Mouse (Mus musculus): ENCODE data around the gene Slc37a4. TPM values are rescaled to one million over a fixed set of nuclear protein-coding genes. Genes with fewer than 3 reads are reported as not detected.
"Not testable (repeated sequence)": the region's sequence is repeated elsewhere in the genome, so short reads cannot be mapped to it uniquely, and the experiment has no call there.

The Slc37a4 gene
- polyA plus RNA-seq, 1 experiment: 9.4 TPM

DNA sequence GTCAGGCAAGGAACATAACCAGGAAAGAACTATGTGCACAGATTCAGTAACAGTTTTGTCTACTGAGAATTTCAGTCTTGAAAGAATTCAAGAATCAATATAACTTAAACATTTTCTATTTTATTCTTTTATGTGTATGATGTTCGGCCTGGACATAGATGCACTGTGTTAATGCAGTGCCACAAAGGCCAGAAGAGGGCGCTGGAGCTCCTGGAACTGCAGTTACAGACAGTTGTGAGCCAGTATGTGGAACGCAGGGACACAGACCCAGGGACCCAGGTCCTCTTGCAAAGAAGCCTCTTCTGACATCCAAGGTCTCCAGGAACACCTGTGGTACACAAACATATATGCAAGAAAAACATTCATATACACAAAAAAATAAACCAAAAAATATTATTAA, 32.2 kb upstream of the Slc37a4 start:
- H3K4me3 ChIP-seq (ENCODE audit: insufficient read depth, low read length): no peak overlapping the region
- H3K4me1 ChIP-seq (ENCODE audit: control insufficient read depth, insufficient read depth, low read length): no peaks in the 10 kb centered on the region
- H3K27ac ChIP-seq (ENCODE audit: insufficient read depth, low read depth, low read length): no peak overlapping the region
- TF ChIP-seq POLR2A (IDR thresholded peaks at IDR 0.05; ENCODE audit: borderline replicate concordance, low read depth, low read length) (no peak), CTCF (IDR thresholded peaks at IDR 0.05; ENCODE audit: low read depth, low read length) (peak; percentile 32; the same call in 1 of the 2 replicates)

DNA sequence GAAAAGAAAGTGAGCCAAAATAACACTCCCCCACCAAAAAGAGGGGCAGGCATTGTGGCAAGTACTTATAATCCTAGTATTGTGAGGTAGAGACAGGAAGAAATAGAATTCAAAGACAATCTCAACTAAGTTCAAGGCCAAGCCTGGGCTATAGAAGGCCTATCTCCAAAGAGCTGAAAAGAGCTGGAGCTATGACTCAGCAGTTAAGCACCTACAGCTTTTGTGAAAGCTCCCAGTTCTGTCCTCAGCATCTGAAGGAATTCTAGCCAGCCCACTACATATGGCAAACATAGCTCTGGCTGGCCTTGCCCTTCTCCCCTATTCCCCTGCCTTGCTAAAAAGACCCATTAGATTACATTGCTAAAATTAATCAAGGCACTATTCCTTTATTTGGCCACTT, 23.3 kb upstream of the Slc37a4 start:
- Histone ChIP-seq H3K27ac (ENCODE audit: insufficient read depth, low read depth, low read length) (no peak overlapping the region), H3K4me3 (ENCODE audit: insufficient read depth, low read length) (no peak overlapping the region), H3K4me1 (ENCODE audit: control insufficient read depth, insufficient read depth, low read length) (peaks cover 11% of the 10 kb centered on the region)
- no peak for TF ChIP-seq POLR2A (IDR thresholded peaks at IDR 0.05; ENCODE audit: borderline replicate concordance, low read depth, low read length)
- TF ChIP-seq CTCF (IDR thresholded peaks at IDR 0.05; ENCODE audit: low read depth, low read length): no peak

DNA sequence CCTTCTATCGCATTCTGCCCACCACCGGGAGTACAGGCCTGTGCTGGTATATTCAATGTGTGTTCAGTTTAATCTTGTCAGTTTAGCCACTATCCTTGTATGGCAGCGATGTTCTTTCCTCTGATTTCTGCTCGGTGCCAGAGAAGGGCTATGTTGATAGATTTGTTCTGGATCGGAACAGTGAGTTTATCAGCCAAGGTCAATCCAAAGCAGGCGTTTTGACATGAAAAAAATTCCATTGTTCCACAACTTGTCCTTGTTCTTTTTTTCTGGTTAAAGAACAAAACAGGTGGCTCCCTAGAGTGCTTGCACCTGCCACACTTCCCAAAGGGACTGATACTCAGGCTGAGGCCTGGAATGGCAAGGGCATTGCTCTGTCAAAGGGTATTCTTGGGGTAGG, 20.5 kb upstream of the Slc37a4 start:
- H3K4me3 ChIP-seq (ENCODE audit: insufficient read depth, low read length): no peak overlapping the region
- peaks cover 16% of the 10 kb centered on the region for H3K4me1 ChIP-seq (ENCODE audit: control insufficient read depth, insufficient read depth, low read length)
- no peak for TF ChIP-seq CTCF (IDR thresholded peaks at IDR 0.05; ENCODE audit: low read depth, low read length)
- no peak for TF ChIP-seq POLR2A (IDR thresholded peaks at IDR 0.05; ENCODE audit: borderline replicate concordance, low read depth, low read length)
- H3K27ac ChIP-seq (ENCODE audit: insufficient read depth, low read depth, low read length): no peak overlapping the region

DNA sequence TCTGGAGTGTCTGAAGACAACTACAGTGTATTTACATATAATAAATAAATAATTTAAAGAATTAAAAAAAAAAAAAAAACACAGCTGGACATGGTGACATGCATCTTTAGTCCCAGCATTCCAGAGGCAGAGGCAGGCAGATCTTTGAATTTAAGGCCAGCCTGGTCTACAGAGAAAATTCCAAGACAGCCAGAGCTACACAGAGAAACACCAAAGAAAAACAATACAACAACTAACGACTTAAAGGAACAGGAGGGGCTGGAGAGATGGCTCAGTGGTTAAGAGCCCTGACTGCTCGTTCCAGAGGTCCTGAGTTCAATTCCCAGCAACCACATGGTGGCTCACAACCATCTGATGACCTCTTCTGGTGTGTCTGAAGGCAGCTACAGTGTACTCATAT, 19.3 kb upstream of the Slc37a4 start:
- not testable (repeated sequence) for H3K4me3 ChIP-seq (ENCODE audit: insufficient read depth, low read length); H3K27ac ChIP-seq (ENCODE audit: insufficient read depth, low read depth, low read length)
- H3K4me1 ChIP-seq (ENCODE audit: control insufficient read depth, insufficient read depth, low read length): peaks cover 16% of the 10 kb centered on the region

DNA sequence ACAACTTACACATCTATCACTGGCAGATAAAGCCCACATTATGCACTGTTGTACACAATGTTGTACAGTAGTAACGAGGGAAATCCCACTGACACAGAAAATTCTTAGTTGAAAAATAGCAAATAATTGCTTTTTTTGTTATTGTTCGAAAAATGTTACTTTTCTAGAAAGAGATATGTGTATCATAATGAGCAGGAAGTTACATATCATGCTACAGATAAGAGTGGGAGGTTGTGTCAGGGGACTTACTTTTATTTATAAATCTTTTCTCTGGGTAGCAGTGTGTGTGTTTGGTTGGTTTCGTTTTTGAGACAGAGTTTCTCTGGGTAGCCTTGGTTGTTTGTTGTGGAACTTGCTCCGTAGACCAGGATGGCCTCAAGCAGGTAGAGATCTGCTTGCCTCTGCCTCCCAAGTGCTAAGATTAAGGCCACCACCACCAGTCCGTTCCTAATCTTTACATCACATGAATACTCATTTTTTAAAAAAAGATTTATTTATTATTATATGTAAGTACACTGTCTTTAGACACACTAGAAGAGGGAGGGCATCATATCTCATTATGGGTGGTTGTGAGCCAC, 18.4 kb upstream of the Slc37a4 start:
- H3K4me1 ChIP-seq (ENCODE audit: control insufficient read depth, insufficient read depth, low read length): peaks cover 16% of the 10 kb centered on the region
- H3K27ac ChIP-seq (ENCODE audit: insufficient read depth, low read depth, low read length): peak overlapping the region; percentile 53; the same call in 1 of the 2 replicates
- H3K4me3 ChIP-seq (ENCODE audit: insufficient read depth, low read length): peak overlapping the region; percentile 96
- TF ChIP-seq CTCF (IDR thresholded peaks at IDR 0.05; ENCODE audit: low read depth, low read length) (no peak), POLR2A (IDR thresholded peaks at IDR 0.05; ENCODE audit: borderline replicate concordance, low read depth, low read length) (no peak)

DNA sequence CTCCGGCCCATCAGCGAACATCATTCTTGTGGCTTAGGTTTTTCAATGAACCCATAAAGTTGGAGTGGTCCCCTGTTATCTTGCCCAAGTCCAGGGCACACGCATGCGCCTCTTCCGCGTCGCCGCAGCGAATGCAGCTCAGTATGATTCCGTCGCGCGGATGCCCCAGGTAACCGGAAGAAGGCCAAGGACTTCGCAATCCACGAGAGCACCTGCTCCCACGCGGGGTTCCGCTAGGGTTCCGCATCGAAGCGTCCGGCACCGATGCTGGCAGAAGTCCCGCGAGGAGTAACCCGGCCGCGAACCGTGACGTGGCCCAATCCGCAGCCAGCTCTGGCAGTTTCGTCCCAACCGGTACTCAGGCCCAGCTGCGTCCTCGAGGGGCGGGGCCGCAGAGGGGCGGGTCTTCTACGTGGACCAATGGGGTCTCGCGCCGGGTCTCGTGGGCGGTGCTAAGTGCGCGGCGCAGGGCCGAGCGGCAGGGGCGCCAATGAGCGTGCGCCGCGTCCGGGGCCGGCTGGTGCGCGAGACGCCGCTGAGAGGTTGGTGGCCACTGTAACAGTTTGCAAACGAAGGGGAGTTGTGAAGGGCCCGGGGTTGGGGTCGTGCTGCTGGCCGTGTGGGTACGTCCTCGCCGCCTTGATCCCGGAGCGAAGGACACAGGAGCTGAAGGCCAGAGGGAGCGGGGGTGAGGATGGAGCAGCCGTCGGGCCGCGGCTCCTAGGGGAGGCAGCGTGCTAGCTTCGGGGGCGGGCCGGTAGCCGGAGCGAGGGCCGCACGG, 17.4 kb upstream of the Slc37a4 start, which contains the start of gene Hyou1:
Gene Hyou1 (plus strand): TSS at position 437 of the 781 bp plus-strand sequence.
- H3K27ac ChIP-seq (ENCODE audit: insufficient read depth, low read depth, low read length): peak within 1 kb of the TSS; percentile 53
- H3K4me3 ChIP-seq (ENCODE audit: insufficient read depth, low read length): peak within 1 kb of the TSS; percentile 96
- TF ChIP-seq CTCF (IDR thresholded peaks at IDR 0.05; ENCODE audit: low read depth, low read length) (no peak), POLR2A (IDR thresholded peaks at IDR 0.05; ENCODE audit: borderline replicate concordance, low read depth, low read length) (no peak)
- peaks cover 9% of the 10 kb centered on the region for H3K4me1 ChIP-seq (ENCODE audit: control insufficient read depth, insufficient read depth, low read length)

DNA sequence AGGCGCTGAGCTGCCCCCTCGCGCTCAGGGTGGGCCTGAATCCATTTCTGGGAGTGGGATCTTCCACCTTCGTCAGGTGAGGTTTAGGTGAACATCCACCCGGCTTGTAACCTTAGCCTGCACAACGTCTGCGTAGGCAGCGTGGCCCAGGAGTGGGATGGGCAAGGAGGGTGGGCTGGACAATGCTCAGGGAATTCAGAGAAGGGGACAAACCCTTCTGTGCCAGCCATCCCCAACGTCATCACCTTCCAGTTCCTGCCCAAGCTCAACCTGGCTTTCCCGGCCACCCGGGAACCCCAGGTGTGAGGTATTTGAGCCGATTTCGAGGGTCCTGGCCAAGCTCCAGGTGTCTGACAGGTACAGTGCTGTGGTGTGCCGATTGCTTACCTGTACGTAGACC, 16.8 kb upstream of the Slc37a4 start:
- H3K4me1 ChIP-seq (ENCODE audit: control insufficient read depth, insufficient read depth, low read length): peaks cover 9% of the 10 kb centered on the region
- TF ChIP-seq CTCF (IDR thresholded peaks at IDR 0.05; ENCODE audit: low read depth, low read length): no peak
- no peak for TF ChIP-seq POLR2A (IDR thresholded peaks at IDR 0.05; ENCODE audit: borderline replicate concordance, low read depth, low read length)
- peak overlapping the region; percentile 90 for H3K4me3 ChIP-seq (ENCODE audit: insufficient read depth, low read length)
- H3K27ac ChIP-seq (ENCODE audit: insufficient read depth, low read depth, low read length): 0 out of 2 replicates have a peak overlapping the region, but pooled peaks have one; percentile 17

DNA sequence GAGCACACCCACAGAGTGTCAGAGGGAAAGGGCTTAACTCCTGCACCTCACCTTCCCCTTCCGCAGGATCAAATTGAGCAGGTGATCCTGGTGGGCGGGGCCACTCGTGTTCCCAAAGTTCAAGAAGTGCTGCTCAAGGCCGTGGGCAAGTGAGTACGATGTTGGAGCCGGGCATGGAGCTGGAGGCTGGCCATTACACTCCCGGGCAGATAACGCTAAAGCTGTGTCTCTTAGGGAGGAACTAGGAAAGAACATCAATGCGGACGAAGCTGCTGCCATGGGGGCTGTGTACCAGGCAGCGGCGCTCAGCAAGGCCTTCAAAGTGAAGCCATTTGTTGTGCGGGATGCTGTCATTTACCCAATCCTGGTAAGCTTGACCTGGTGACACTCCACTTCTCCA, 12.1 kb upstream of the Slc37a4 start:
- Histone ChIP-seq H3K27ac (ENCODE audit: insufficient read depth, low read depth, low read length) (no peak overlapping the region), H3K4me3 (ENCODE audit: insufficient read depth, low read length) (no peak overlapping the region), H3K4me1 (ENCODE audit: control insufficient read depth, insufficient read depth, low read length) (peaks cover 5% of the 10 kb centered on the region)
- TF ChIP-seq CTCF (IDR thresholded peaks at IDR 0.05; ENCODE audit: low read depth, low read length) (no peak), POLR2A (IDR thresholded peaks at IDR 0.05; ENCODE audit: borderline replicate concordance, low read depth, low read length) (no peak)

DNA sequence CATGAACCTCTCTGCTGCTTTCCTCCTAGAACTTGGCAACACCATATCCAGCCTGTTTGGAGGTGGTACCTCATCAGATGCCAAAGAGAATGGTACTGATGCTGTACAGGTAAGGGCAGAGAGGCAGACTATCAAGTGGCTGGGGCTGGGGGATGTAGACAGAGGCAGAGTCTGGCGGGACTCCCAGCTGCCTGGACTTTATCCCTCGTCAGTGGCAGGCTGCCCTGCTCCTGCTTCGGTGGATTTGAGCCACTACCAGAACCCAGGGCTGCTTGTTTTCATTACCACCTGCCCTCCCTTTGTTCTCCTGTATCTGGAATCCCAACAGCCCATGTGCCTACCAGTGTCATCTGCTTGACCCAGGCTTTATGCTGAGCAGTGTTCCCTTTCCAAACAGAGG, 9.4 kb upstream of the Slc37a4 start:
- no peak overlapping the region for H3K4me3 ChIP-seq (ENCODE audit: insufficient read depth, low read length)
- H3K27ac ChIP-seq (ENCODE audit: insufficient read depth, low read depth, low read length): no peak overlapping the region
- H3K4me1 ChIP-seq (ENCODE audit: control insufficient read depth, insufficient read depth, low read length): no peaks in the 10 kb centered on the region
- no peak for TF ChIP-seq CTCF (IDR thresholded peaks at IDR 0.05; ENCODE audit: low read depth, low read length)
- TF ChIP-seq POLR2A (IDR thresholded peaks at IDR 0.05; ENCODE audit: borderline replicate concordance, low read depth, low read length): no peak

DNA sequence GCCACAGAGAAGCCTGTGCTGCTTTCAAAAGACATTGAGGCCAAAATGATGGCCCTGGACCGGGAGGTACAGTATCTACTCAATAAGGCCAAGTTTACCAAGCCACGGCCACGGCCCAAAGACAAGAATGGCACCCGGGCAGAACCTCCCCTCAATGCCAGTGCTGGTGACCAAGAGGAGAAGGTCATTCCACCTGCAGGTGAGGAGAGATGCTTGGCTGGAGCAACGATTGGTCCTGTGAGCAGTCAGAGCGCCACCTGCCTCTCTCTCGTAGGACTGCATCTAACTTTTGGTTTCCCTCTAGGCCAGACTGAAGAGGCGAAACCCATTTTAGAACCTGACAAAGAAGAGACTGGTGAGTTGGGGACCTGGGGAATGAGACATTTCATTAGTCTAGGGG, 7.4 kb upstream of the Slc37a4 start:
- Histone ChIP-seq H3K4me3 (ENCODE audit: insufficient read depth, low read length) (no peak overlapping the region), H3K27ac (ENCODE audit: insufficient read depth, low read depth, low read length) (no peak overlapping the region), H3K4me1 (ENCODE audit: control insufficient read depth, insufficient read depth, low read length) (no peaks in the 10 kb centered on the region)
- peak; percentile 53 for TF ChIP-seq CTCF (IDR thresholded peaks at IDR 0.05; ENCODE audit: low read depth, low read length)
- TF ChIP-seq POLR2A (IDR thresholded peaks at IDR 0.05; ENCODE audit: borderline replicate concordance, low read depth, low read length): no peak

Data from bone marrow macrophage, adult 2 months (primary cell).